Mouse (Mus musculus) kidney, embryonic 16.5 days (tissue): ENCODE data around the gene Stil. TPM values are rescaled to one million over a fixed set of nuclear protein-coding genes. Genes with fewer than 3 reads are reported as not detected.

Source experiments
- ATAC-seq: fragments of 200-750 bp; cut with Nextera tagmentation; 2 replicates; pipeline ENCODE4 v1.8.0; 2017; ENCODE audit warnings: moderate TSS enrichment; ENCODE audit not compliant: low FRiP score, low TSS enrichment
- H3K27ac ChIP-seq: fragments of 300-500 bp; sonication (generic); 2 replicates; pipeline ENCODE4 v1.5.1; 2014; ENCODE audit warnings: low read length
- H3K27me3 ChIP-seq: fragments of 300-500 bp; sonication (generic); 2 replicates; pipeline ENCODE4 v1.6.1; 2014; ENCODE audit warnings: low read length, control low read depth, mixed read lengths; ENCODE audit not compliant: insufficient read depth
- H3K36me3 ChIP-seq: fragments of 300-500 bp; sonication (generic); 2 replicates; pipeline ENCODE4 v1.6.1; 2014; ENCODE audit warnings: low read length, control low read depth, mixed read lengths; ENCODE audit not compliant: insufficient read depth
- H3K4me1 ChIP-seq: fragments of 300-500 bp; sonication (generic); 2 replicates; pipeline ENCODE4 v1.6.1; 2014; ENCODE audit warnings: low read length, control low read depth, mixed read lengths; ENCODE audit not compliant: insufficient read depth
- H3K4me2 ChIP-seq: fragments of 300-500 bp; sonication (generic); replicated peaks from 2 replicates; pipeline ENCODE4 v1.6.1; 2014; ENCODE audit warnings: low read depth, low read length
- H3K4me3 ChIP-seq: fragments of 300-500 bp; sonication (generic); 2 replicates; pipeline ENCODE4 v1.5.1; 2014; ENCODE audit warnings: mild to moderate bottlenecking, low read length
- H3K9ac ChIP-seq: fragments of 300-500 bp; sonication (generic); replicated peaks from 2 replicates; pipeline ENCODE4 v1.6.1; 2014; ENCODE audit warnings: low read length
- H3K9me3 ChIP-seq: fragments of 300-500 bp; sonication (generic); 2 replicates; pipeline ENCODE4 v1.6.1; 2016; ENCODE audit warnings: low read length, control low read depth
- WGBS: fragments of 180-500 bp; shearing (Covaris S2); extraction: QIAGEN DNeasy Blood & Tissue Kit; methylation state at CpG from one replicate; pipeline ENCODE4 v1.1.7; 2014; 5-methylcytosine and 5-hydroxymethylcytosine counted together
- polyA plus RNA-seq: library from polyadenylated mRNA; unstranded; fragments of >200 nt; fragmentation: Nextera tagmentation; extraction: Ambion mirVana; gene quantifications from 2 replicates; pipeline ENCODE4 v1.2.1, GENCODE M21; 2015

Gene Stil
- polyA plus RNA-seq, 1 experiment from 2014 or later = 12.0 TPM

DNA sequence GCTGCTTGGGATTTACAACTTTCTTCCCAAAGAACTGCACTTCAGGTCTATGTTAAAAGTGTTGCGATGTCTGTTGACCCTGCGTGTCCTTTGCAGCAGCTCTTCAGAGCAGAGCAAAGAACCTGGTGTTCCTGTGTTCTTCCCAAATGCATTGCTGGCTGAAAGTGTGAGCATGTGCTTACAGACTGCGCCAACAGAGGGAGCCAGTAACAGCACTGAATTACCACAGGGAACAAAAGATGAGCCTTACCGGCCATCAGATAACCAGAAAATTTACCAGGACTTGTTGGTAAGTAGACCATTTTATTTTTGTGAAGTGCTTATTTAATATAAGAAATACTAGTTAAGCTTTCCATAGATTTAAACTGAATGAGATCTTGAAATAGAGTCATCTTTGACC lies 38.3 kb downstream of the Stil start:
- Histone ChIP-seq H3K4me3 (no peak overlapping the region), H3K27me3 (no peaks in the 10 kb centered on the region), H3K4me2 (no peak overlapping the region), H3K9me3 (no peaks in the 10 kb centered on the region), H3K36me3 (peaks cover 29% of the 10 kb centered on the region), H3K27ac (no peak overlapping the region), H3K4me1 (no peaks in the 10 kb centered on the region), H3K9ac (no peak overlapping the region)
- WGBS = 35% methylated on average over 4 of the region's 4 CpGs
- no peak for ATAC-seq

- H3K4me2 ChIP-seq = no peak overlapping the region
- no peak overlapping the region for H3K27ac ChIP-seq
- no peaks in the 10 kb centered on the region for H3K9me3 ChIP-seq
- peaks cover 24% of the 10 kb centered on the region for H3K27me3 ChIP-seq
- no peak for ATAC-seq
- H3K36me3 ChIP-seq = peaks cover 16% of the 10 kb centered on the region
- no peaks in the 10 kb centered on the region for H3K4me1 ChIP-seq
- 78% methylated on average over 3 of the region's 3 CpGs for WGBS
- no peak overlapping the region for H3K9ac ChIP-seq
- H3K4me3 ChIP-seq = no peak overlapping the region
Observed at GRCm38 (mm10) chr4:115045621-115046020, 45.7 kb downstream of the Stil start.

DNA sequence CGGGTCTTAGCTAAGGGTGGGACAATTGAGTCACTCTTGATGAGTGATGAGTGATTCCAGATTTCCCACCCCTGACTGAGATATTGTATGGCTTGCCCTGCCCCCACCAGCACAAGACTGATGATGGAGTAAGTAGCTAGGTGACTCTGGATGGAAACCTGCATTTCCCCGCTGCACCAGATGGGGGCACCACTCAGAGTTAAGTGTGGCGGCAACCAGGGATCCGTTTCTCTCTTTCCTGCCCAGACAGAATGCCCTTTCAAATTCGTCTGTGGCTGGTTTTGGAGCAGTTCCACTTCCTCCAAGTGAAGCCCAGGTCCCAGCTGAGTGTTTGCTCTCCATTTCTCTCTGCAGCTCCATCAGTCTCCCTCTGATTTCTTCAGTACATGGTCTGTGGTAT lies 47.8 kb downstream of the Stil start:
- no peak overlapping the region for H3K4me2 ChIP-seq
- WGBS = 6% methylated on average over 5 of the region's 5 CpGs
- ATAC-seq = no peak

GRCm38 (mm10) chr4:115048190-115048589 lies 48.2 kb downstream of the Stil start:
- Histone ChIP-seq H3K36me3 (no peaks in the 10 kb centered on the region; the same call in 1 of the 2 replicates), H3K27me3 (peaks cover 49% of the 10 kb centered on the region), H3K9ac (no peak overlapping the region), H3K27ac (no peak overlapping the region), H3K9me3 (no peaks in the 10 kb centered on the region), H3K4me2 (no peak overlapping the region), H3K4me3 (no peak overlapping the region), H3K4me1 (peaks cover 4% of the 10 kb centered on the region)
- WGBS = 66% methylated on average over 8 of the region's 8 CpGs
- ATAC-seq = no peak

More for the DNA sequence above, 47.8 kb downstream of the Stil start:
- Histone ChIP-seq H3K27ac (no peak overlapping the region), H3K9me3 (no peaks in the 10 kb centered on the region), H3K36me3 (no peaks in the 10 kb centered on the region; the same call in 1 of the 2 replicates), H3K27me3 (peaks cover 45% of the 10 kb centered on the region), H3K4me3 (no peak overlapping the region), H3K9ac (no peak overlapping the region), H3K4me1 (peaks cover 4% of the 10 kb centered on the region)

GRCm38 (mm10) chr4:115051245-115051644 lies 51.3 kb downstream of the Stil start:
- Histone ChIP-seq H3K27me3 (peaks cover 78% of the 10 kb centered on the region), H3K9ac (no peak overlapping the region), H3K4me1 (peaks cover 4% of the 10 kb centered on the region), H3K4me2 (no peak overlapping the region), H3K27ac (no peak overlapping the region), H3K4me3 (no peak overlapping the region), H3K36me3 (no peaks in the 10 kb centered on the region), H3K9me3 (no peaks in the 10 kb centered on the region)
- no peak for ATAC-seq
- 70% methylated on average over 5 of the region's 5 CpGs for WGBS

- peak overlapping the region; percentile 55 for H3K4me2 ChIP-seq
- no peaks in the 10 kb centered on the region for H3K36me3 ChIP-seq
- H3K4me3 ChIP-seq = peak overlapping the region; percentile 42
- peak overlapping the region; percentile 50 for H3K27ac ChIP-seq
- no peaks in the 10 kb centered on the region for H3K9me3 ChIP-seq
- peak; percentile 88 for ATAC-seq
- H3K4me1 ChIP-seq = peaks cover 14% of the 10 kb centered on the region
- WGBS = under 1% methylated on average over 36 of the region's 36 CpGs
- peak overlapping the region; percentile 42 for H3K9ac ChIP-seq
- peaks cover 78% of the 10 kb centered on the region for H3K27me3 ChIP-seq
Observed at GRCm38 (mm10) chr4:115052343-115053005, 52.5 kb downstream of the Stil start.

- peaks cover 14% of the 10 kb centered on the region for H3K4me1 ChIP-seq
- H3K27ac ChIP-seq = no peak overlapping the region
- no peak for ATAC-seq
- peaks cover 74% of the 10 kb centered on the region for H3K27me3 ChIP-seq
- no peak overlapping the region for H3K4me2 ChIP-seq
- H3K36me3 ChIP-seq = no peaks in the 10 kb centered on the region
- WGBS = 8% methylated on average over 2 of the region's 2 CpGs
- no peaks in the 10 kb centered on the region for H3K9me3 ChIP-seq
- H3K4me3 ChIP-seq = no peak overlapping the region
- H3K9ac ChIP-seq = no peak overlapping the region
Observed at GRCm38 (mm10) chr4:115055044-115055443, 55.1 kb downstream of the Stil start.

DNA sequence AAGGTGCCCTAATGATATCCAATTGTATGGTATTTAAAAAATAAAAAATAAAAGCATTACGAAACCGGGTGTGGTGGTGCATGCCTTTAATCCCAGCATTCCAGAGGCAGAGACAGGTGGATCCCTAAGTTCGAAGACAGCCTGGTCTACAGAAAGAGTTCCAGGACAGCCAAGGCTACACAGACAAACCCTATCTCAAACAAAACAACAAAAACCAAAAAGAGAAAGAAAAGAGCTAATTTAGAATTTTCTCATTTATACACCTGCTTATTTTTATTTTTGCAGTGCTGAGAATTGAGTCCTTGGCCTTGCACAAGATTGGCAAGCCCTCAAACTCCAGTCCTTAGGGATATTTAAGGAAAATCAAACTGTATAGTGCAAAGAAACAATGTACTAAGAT lies 55.7 kb downstream of the Stil start:
- Histone ChIP-seq H3K9me3 (no peaks in the 10 kb centered on the region), H3K4me3 (no peak overlapping the region), H3K27me3 (peaks cover 77% of the 10 kb centered on the region), H3K36me3 (no peaks in the 10 kb centered on the region), H3K4me2 (peak overlapping the region; percentile 58), H3K9ac (peak overlapping the region; percentile 50), H3K4me1 (peaks cover 14% of the 10 kb centered on the region), H3K27ac (no peak overlapping the region)
- ATAC-seq = no peak
- WGBS = 22% methylated on average over 3 of the region's 3 CpGs

GRCm38 (mm10) chr4:115056371-115056920 lies 56.5 kb downstream of the Stil start, which contains the start of gene Tal1:
Gene Tal1 (plus strand): TSS chr4:115056426.
- Histone ChIP-seq H3K9me3 (no peaks in the 10 kb centered on the region), H3K36me3 (no peaks in the 10 kb centered on the region), H3K4me2 (peak within 1 kb of the TSS; percentile 58), H3K9ac (peak within 1 kb of the TSS; percentile 50), H3K27me3 (peaks cover 77% of the 10 kb centered on the region), H3K27ac (peak within 1 kb of the TSS; percentile 69), H3K4me3 (peak within 1 kb of the TSS; percentile 49), H3K4me1 (peaks cover 14% of the 10 kb centered on the region)
- ATAC-seq = peak; percentile 9; the same call in 1 of the 2 replicates
- under 1% methylated on average over 60 of the region's 60 CpGs for WGBS
